Mouse (Mus musculus) T-cell, adult 66 days (primary cell): ENCODE data around the gene Lhx8. TPM values are rescaled to one million over a fixed set of nuclear protein-coding genes. Genes with fewer than 3 reads are reported as not detected.

Experiments used
- total RNA-seq, 2 experiments: library from RNA; stranded (reverse); gene quantifications; 3 replicates in 1 of 2; 4 replicates in 1 of 2; pipeline ENCODE4 v1.2.4; 2023

The Lhx8 gene
- total RNA-seq = not detected

DNA sequence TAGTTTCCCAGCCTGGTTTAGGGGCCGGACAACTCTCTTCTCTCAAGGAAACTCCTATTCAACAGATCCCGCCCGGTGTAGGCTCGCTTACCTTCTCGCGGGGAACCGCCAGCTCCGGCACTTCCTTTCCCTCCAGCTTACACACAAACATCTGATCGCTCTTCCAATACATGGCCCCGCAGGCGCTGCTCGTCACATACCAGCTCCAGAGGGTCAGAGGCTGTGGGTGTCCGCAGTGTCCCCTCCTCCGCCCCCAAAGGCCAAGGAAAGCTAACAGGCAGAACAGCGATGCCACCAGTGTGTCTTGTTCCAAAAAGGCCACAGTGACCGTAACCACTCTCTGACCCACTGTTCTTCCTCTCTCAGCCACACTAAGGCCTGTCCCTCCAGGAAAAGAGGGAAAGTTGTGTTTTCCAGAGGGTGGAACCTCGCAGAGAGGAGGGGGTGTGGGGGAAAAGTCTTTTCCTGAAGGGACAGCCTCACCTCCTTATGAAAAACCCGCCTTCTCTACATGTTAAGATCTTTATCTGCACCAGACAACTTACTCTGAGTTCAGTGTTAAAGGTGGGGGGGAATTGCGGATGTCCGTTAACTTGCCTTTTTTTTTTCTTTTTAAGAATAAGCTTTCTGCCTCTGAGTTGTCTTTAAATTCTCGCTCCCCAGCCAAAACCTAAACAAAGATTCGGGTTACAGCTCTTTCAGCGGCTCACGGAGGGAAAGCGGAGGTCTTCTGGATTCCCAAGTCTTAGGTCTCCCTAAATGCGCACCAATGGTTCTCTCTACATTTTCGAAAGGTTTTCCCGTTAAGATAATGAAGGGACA is at the start of gene Lhx8:
Gene Lhx8, minus strand, starts transcription at position 479 of the 822 bp plus-strand sequence.

